Mouse (Mus musculus): ENCODE measurements around the gene Col13a1.

Gene Col13a1

DNA sequence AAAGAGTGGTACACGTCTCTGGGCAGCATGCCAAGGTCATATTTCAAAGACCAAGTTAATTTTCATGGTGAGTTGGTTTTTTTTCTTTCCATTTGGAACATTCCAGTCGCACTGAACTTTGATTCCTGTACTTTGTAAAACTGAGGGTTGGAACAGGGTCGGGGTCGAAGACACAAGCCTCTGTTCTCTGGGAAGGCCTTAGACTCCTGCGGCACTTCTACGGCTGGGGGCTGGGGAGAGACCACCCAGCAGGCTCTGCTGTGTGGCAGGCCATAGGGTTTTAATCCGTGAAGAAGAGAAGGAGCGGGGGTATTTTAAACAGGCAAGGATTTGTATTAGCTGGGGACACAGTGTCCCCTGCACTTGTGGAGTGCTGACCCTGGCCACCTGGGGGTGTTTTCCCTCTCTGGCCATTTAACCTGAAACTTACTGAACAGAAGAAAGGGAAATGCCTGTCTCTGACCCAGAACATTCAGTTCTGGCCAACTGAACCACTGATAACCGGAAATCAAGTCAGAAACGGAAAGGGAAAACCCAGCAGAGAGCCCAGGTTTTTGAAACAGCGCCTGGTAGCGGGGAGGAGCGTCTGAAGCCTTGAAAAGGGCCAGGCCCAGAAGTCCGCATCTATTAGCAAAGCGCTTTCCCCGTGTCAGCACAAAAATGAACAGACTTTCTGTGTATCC lies 152.0 kb downstream of the Col13a1 start:
- peak; percentile 86 for DNase-seq

- peak; percentile 69 for DNase-seq
These were observed 152.7 kb downstream of the Col13a1 start for GRCm38 (mm10) chr10:61825979-61826752.

- peak; percentile 23 for DNase-seq
These were observed 153.4 kb downstream of the Col13a1 start for GRCm38 (mm10) chr10:61825536-61825935.

GRCm38 (mm10) chr10:61823731-61824115 lies 155.2 kb downstream of the Col13a1 start:
- no peak for DNase-seq

GRCm38 (mm10) chr10:61822968-61823730 lies 155.8 kb downstream of the Col13a1 start:
- DNase-seq = peak; percentile 61

DNA sequence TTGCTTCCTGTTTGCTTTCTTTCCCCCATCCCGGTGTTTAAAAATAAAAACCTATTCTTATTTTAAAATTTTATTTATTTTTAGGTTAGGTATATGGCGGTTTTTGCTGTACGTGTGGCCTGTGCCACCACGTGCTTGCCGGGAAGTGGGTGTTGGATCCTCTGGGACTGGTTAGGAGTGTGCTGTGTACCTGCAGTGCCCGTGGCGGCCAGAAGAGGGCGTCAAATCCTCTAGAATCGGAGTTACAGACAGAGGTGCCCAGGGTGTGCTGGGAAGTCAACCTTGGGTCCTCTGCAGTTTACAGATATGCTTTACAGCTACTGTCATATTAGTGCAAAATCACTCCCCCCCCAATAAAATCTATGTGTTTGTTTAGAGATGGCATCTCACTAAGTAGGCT lies 158.9 kb downstream of the Col13a1 start:
- no peak for DNase-seq

DNA sequence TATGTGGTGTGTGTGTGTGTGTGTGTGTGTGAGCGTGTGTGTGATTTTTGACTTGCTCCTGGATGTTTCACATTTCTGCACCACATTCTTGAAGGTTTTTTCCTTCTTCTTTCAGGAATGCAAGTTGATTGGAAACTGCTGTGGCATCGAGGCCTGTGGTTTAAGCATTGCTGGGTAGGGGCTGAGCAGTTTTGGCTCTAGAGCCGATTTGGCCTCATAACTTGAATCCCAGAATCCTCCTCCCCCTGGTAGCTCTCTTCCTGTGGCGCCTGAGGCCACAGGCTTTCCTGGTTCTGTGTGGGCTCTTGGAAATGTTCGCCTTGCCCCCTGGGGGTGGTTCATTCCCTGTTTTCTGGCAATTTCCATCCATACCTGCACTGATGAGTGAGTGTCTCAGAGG lies 166.9 kb downstream of the Col13a1 start:
- DNase-seq = no peak

DNA sequence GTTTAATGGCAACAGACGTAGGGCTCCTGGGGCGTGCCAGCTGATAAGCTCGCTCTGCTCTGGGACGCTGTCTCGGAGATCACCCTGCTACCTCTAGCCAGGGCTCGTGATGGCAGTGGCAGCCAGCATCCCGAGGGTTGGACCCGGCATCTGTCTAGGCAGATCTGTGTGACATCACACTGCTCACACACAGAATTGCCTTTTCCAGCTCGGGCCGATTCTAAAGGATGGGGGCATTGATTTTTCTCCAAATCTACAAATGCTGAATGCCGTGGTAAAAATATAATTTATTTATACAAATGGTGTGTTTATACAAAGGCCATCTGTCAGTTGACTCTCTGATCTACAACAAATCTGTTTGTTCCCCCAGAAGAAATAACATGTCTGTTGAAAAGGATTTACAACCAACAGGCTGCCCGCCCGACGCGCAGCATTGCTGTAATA lies 180.8 kb downstream of the Col13a1 start:
- DNase-seq = no peak

- no peak for DNase-seq
These were observed 183.4 kb downstream of the Col13a1 start for GRCm38 (mm10) chr10:61795458-61795857.

GRCm38 (mm10) chr10:61794971-61795370 lies 183.9 kb downstream of the Col13a1 start:
- no peak for DNase-seq

DNA sequence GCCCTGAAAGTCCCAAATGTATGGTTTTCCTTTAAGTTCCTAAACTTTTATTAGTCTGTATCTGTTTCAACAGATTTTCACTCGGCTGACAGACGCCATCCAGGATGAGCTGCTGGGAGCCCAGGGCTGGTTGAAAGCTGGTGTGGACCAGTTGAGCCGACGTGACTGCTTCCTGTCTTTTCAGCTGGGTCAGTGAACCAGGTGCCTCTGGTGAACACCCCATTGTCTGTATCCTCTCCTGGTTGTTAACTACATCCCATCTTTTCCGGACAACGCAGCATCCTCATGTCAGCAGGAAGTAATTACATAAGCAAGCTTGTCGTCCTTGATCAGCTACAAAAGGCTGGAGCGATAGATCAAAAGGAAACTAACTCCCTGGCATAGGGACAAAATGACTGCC lies 185.9 kb downstream of the Col13a1 start:
- DNase-seq = no peak

GRCm38 (mm10) chr10:61788499-61788898 lies 190.4 kb downstream of the Col13a1 start:
- DNase-seq = no peak
